Mouse (Mus musculus) MEL-GATA-1-ER (cell line): ENCODE data around the gene Pfkfb4.

ENCODE experiments used
- DNase-seq: peaks from one replicate; pipeline ENCODE4 v3.0.0-alpha.2; 2012; ENCODE audit warnings: low read depth; ENCODE audit errors: extremely low read depth

Pfkfb4 gene

GRCm38 (mm10) chr9:108992620-108993361 is 1.2 kb downstream of the Pfkfb4 start:
- DNase-seq, result no peak

GRCm38 (mm10) chr9:108996411-108996810 is 4.8 kb downstream of the Pfkfb4 start:
- no peak for DNase-seq

- DNase-seq, result no peak
Observed at GRCm38 (mm10) chr9:108998287-108999166, 6.9 kb downstream of the Pfkfb4 start.

GRCm38 (mm10) chr9:108999167-108999526 is 7.6 kb downstream of the Pfkfb4 start:
- peak; percentile 85 for DNase-seq

- DNase-seq, result peak; percentile 60
Observed at GRCm38 (mm10) chr9:109000726-109001125, 9.1 kb downstream of the Pfkfb4 start.

- no peak for DNase-seq
Observed at GRCm38 (mm10) chr9:109003201-109003600, 11.6 kb downstream of the Pfkfb4 start.

- DNase-seq, result no peak
Observed at GRCm38 (mm10) chr9:109007025-109007780, 15.6 kb downstream of the Pfkfb4 start.

- DNase-seq, result no peak
Observed at GRCm38 (mm10) chr9:109008081-109008480, 16.5 kb downstream of the Pfkfb4 start.

GRCm38 (mm10) chr9:109008994-109009635 is 17.5 kb downstream of the Pfkfb4 start:
- no peak for DNase-seq

- DNase-seq, result no peak
Observed at GRCm38 (mm10) chr9:109009636-109010315, 18.2 kb downstream of the Pfkfb4 start.

GRCm38 (mm10) chr9:109010316-109010690 is 18.7 kb downstream of the Pfkfb4 start:
- DNase-seq, result no peak

GRCm38 (mm10) chr9:109015397-109015796 is 23.8 kb downstream of the Pfkfb4 start:
- DNase-seq, result no peak

- DNase-seq, result no peak
Observed at GRCm38 (mm10) chr9:109016973-109017604, 25.5 kb downstream of the Pfkfb4 start.

- no peak for DNase-seq
Observed at GRCm38 (mm10) chr9:109021428-109021827, 29.9 kb downstream of the Pfkfb4 start.

- DNase-seq, result no peak
Observed at GRCm38 (mm10) chr9:109022866-109023685, 31.5 kb downstream of the Pfkfb4 start.

GRCm38 (mm10) chr9:109027521-109027920 is 35.9 kb downstream of the Pfkfb4 start:
- no peak for DNase-seq

- no peak for DNase-seq
Observed at GRCm38 (mm10) chr9:109028421-109028820, 36.8 kb downstream of the Pfkfb4 start.

GRCm38 (mm10) chr9:109028919-109029318 is 37.3 kb downstream of the Pfkfb4 start:
- DNase-seq, result no peak

GRCm38 (mm10) chr9:109030312-109030711 is 38.7 kb downstream of the Pfkfb4 start:
- no peak for DNase-seq
